Mouse (Mus musculus) macrophage (primary cell): ENCODE data around the gene Rab36. TPM values are rescaled to one million over a fixed set of nuclear protein-coding genes. Genes with fewer than 3 reads are reported as not detected.

Experiments
- H3K27ac ChIP-seq: fragments of 350-480 bp; formaldehyde crosslinking; 2 replicates; pipeline ENCODE4 v1.9.0; 2021
- H3K36me3 ChIP-seq: fragments of 350-480 bp; formaldehyde crosslinking; 2 replicates; pipeline ENCODE4 v1.9.0; 2021; ENCODE audit errors: inconsistent target
- H3K4me3 ChIP-seq: fragments of 350-480 bp; formaldehyde crosslinking; 2 replicates; pipeline ENCODE4 v1.9.0; 2021; ENCODE audit errors: inconsistent target
- H3K79me2 ChIP-seq: fragments of 350-480 bp; formaldehyde crosslinking; 2 replicates; pipeline ENCODE4 v1.9.0; 2021; ENCODE audit errors: inconsistent target
- WGBS: methylation state at CpG from one replicate; pipeline ENCODE4 v1.1.7; 2026; ENCODE audit warnings: inconsistent platforms; ENCODE audit not compliant: missing documents; 5-methylcytosine and 5-hydroxymethylcytosine counted together
- polyA plus RNA-seq: library from polyadenylated mRNA; stranded (reverse); fragments of 250-400 nt; gene quantifications from 3 replicates; pipeline ENCODE4 v1.2.4, GENCODE M21; 2018; ENCODE audit warnings: inconsistent platforms

The Rab36 gene
- polyA plus RNA-seq, 1 experiment from 2014 or later = 0.20 TPM

GRCm38 (mm10) chr10:75068624-75069328 lies 31.9 kb downstream of the Rab36 start:
- H3K4me3 ChIP-seq = no peak overlapping the region
- WGBS = 67% methylated on average over 12 of the region's 12 CpGs
- no peak overlapping the region for H3K27ac ChIP-seq
- H3K79me2 ChIP-seq = no peaks in the 10 kb centered on the region
- no peaks in the 10 kb centered on the region for H3K36me3 ChIP-seq

- 72% methylated on average over 11 of the region's 11 CpGs for WGBS
- Histone ChIP-seq H3K4me3 (no peak overlapping the region), H3K79me2 (no peaks in the 10 kb centered on the region), H3K36me3 (no peaks in the 10 kb centered on the region), H3K27ac (no peak overlapping the region)
Measured at GRCm38 (mm10) chr10:75070281-75070976, 33.6 kb downstream of the Rab36 start.

- 83% methylated on average over 5 of the region's 5 CpGs for WGBS
- Histone ChIP-seq H3K4me3 (no peak overlapping the region), H3K36me3 (no peaks in the 10 kb centered on the region), H3K27ac (no peak overlapping the region), H3K79me2 (no peaks in the 10 kb centered on the region)
Measured at GRCm38 (mm10) chr10:75075665-75076064, 38.8 kb downstream of the Rab36 start.

GRCm38 (mm10) chr10:75078174-75079128 lies 41.6 kb downstream of the Rab36 start:
- Histone ChIP-seq H3K27ac (no peak overlapping the region), H3K79me2 (no peaks in the 10 kb centered on the region), H3K36me3 (no peaks in the 10 kb centered on the region), H3K4me3 (no peak overlapping the region)
- 75% methylated on average over 14 of the region's 14 CpGs for whole genome bisulfite sequencing

GRCm38 (mm10) chr10:75085330-75085729 lies 48.5 kb downstream of the Rab36 start:
- H3K79me2 ChIP-seq = no peaks in the 10 kb centered on the region
- WGBS = 72% methylated on average over 1 of the region's 1 CpGs
- H3K27ac ChIP-seq = no peak overlapping the region
- H3K36me3 ChIP-seq = no peaks in the 10 kb centered on the region
- H3K4me3 ChIP-seq = no peak overlapping the region

- no peak overlapping the region for H3K27ac ChIP-seq
- no peaks in the 10 kb centered on the region for H3K36me3 ChIP-seq
- H3K79me2 ChIP-seq = no peaks in the 10 kb centered on the region
- 82% methylated on average over 4 of the region's 4 CpGs for WGBS
- H3K4me3 ChIP-seq = no peak overlapping the region
Measured at GRCm38 (mm10) chr10:75088471-75088870, 51.6 kb downstream of the Rab36 start.

GRCm38 (mm10) chr10:75091478-75092152 lies 54.8 kb downstream of the Rab36 start:
- no peak overlapping the region for H3K27ac ChIP-seq
- no peaks in the 10 kb centered on the region for H3K36me3 ChIP-seq
- H3K79me2 ChIP-seq = no peaks in the 10 kb centered on the region
- H3K4me3 ChIP-seq = no peak overlapping the region
- 72% methylated on average over 10 of the region's 10 CpGs for WGBS

GRCm38 (mm10) chr10:75093252-75093987 lies 56.6 kb downstream of the Rab36 start:
- H3K27ac ChIP-seq = no peak overlapping the region
- H3K36me3 ChIP-seq = no peaks in the 10 kb centered on the region
- H3K79me2 ChIP-seq = no peaks in the 10 kb centered on the region
- no peak overlapping the region for H3K4me3 ChIP-seq
- WGBS = 75% methylated on average over 22 of the region's 22 CpGs

GRCm38 (mm10) chr10:75094338-75094737 lies 57.5 kb downstream of the Rab36 start:
- Histone ChIP-seq H3K36me3 (no peaks in the 10 kb centered on the region), H3K79me2 (no peaks in the 10 kb centered on the region)
- WGBS = 100% methylated on average over 1 of the region's 1 CpGs

GRCm38 (mm10) chr10:75095216-75095615 lies 58.4 kb downstream of the Rab36 start:
- Histone ChIP-seq H3K36me3 (no peaks in the 10 kb centered on the region), H3K4me3 (no peak overlapping the region), H3K27ac (no peak overlapping the region), H3K79me2 (no peaks in the 10 kb centered on the region)
- 94% methylated on average over 7 of the region's 7 CpGs for WGBS

More at GRCm38 (mm10) chr10:75094338-75094737, 57.5 kb downstream of the Rab36 start:
- Histone ChIP-seq H3K27ac (no peak overlapping the region), H3K4me3 (no peak overlapping the region)

- H3K36me3 ChIP-seq = no peaks in the 10 kb centered on the region
- WGBS = 83% methylated on average over 10 of the region's 10 CpGs
- no peak overlapping the region for H3K27ac ChIP-seq
- H3K79me2 ChIP-seq = no peaks in the 10 kb centered on the region
- H3K4me3 ChIP-seq = no peak overlapping the region
Measured at GRCm38 (mm10) chr10:75098446-75099183, 61.8 kb downstream of the Rab36 start.

GRCm38 (mm10) chr10:75100298-75100697 lies 63.4 kb downstream of the Rab36 start:
- no peaks in the 10 kb centered on the region for H3K79me2 ChIP-seq
- no peaks in the 10 kb centered on the region for H3K36me3 ChIP-seq
- WGBS = 92% methylated on average over 6 of the region's 7 CpGs
- no peak overlapping the region for H3K27ac ChIP-seq
- no peak overlapping the region for H3K4me3 ChIP-seq

- no peak overlapping the region for H3K27ac ChIP-seq
- no peak overlapping the region for H3K4me3 ChIP-seq
- H3K79me2 ChIP-seq = no peaks in the 10 kb centered on the region
- WGBS = 62% methylated on average over 2 of the region's 2 CpGs
- H3K36me3 ChIP-seq = no peaks in the 10 kb centered on the region
Measured at GRCm38 (mm10) chr10:75103502-75103901, 66.6 kb downstream of the Rab36 start.
